Mouse (Mus musculus) splenic B cell, adult 2 months (primary cell): ENCODE data around the gene Rgs13.

ENCODE experiments used
- DNase-seq: peaks from one replicate; pipeline ENCODE4 v3.0.0-alpha.2; 2011; ENCODE audit warnings: low read depth, low spot score
- H3K27me3 ChIP-seq: 2 replicates; pipeline ENCODE4 v1.6.1; 2012; ENCODE audit warnings: mild to moderate bottlenecking, low read length, moderate library complexity, mixed read lengths; ENCODE audit not compliant: control insufficient read depth, poor library complexity, insufficient read depth, severe bottlenecking
- H3K36me3 ChIP-seq: 2 replicates; pipeline ENCODE4 v1.6.1; 2012; ENCODE audit warnings: mild to moderate bottlenecking, low read length, moderate library complexity, mixed read lengths; ENCODE audit not compliant: control insufficient read depth, poor library complexity, insufficient read depth, severe bottlenecking

The Rgs13 gene

GRCm38 (mm10) chr1:144177166-144177565, at the start of gene Rgs13:
TSS of gene Rgs13 (minus strand) at chr1:144177372.
- H3K36me3 ChIP-seq: no peaks in the 10 kb centered on the region
- DNase-seq: no peak

GRCm38 (mm10) chr1:144215230-144215629, 38.1 kb upstream of the Rgs13 start:
- no peak for DNase-seq
- no peaks in the 10 kb centered on the region for H3K36me3 ChIP-seq
- H3K27me3 ChIP-seq: no peaks in the 10 kb centered on the region

More at GRCm38 (mm10) chr1:144177166-144177565, at the start of gene Rgs13:
- H3K27me3 ChIP-seq: no peaks in the 10 kb centered on the region

- DNase-seq: no peak
- no peaks in the 10 kb centered on the region for H3K27me3 ChIP-seq
- H3K36me3 ChIP-seq: no peaks in the 10 kb centered on the region
These were observed 33.7 kb upstream of the Rgs13 start for GRCm38 (mm10) chr1:144210912-144211311.

DNA sequence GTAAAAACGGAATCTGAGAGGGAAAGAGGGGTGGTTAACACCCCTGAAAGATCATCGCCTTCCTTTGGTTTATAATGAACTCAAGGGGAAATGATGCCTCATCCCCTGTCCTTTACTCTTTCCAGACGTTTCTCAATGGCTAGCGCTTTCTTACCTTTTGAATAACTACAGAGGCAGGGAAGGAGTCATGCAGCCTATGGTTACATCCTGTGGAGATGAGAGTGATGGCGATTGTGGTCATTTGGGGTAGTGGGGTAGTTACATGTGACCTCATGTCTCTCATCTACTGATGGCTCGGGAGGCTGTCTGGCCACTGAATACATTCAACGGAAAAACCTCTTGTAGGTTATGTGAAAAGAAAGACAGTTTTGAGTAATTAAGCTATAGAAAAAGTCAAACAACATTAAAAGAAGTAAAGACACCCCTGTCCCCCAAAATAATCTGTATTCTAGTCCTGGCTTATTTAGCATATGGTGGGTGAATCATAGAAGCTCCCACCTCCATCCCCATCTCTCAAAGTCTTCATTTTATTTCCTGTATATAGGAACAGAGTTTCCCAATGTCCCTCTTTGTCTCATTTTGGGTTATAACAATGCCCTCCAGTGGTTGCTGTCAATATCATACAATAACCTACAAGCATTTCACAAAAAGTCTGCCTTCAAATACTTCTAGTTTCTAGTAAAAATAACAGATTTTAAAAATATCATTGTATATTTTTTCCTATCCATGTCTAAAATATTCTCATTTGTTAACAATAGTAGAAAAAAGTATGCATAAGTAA, 29.3 kb upstream of the Rgs13 start:
- no peak for DNase-seq
- H3K27me3 ChIP-seq: no peaks in the 10 kb centered on the region
- no peaks in the 10 kb centered on the region for H3K36me3 ChIP-seq

DNA sequence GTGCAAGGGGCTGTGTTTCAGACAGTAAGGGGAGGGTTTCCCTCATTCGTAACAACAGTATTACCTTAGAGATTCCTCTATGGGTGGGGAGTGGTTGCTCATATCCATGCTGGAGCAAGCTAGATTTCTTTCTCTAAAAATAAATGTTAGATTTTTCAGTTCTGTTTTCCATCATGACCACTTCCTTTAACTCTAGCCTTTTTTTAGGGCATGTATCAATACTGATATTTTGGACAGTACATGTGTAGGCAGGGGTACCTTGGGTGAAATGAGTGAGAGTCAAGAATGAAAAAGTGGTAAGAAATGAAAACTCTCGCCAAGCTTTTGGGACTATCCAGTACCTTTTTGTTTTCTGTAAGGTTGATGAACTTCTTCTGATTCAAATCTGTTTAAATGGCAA, 27.6 kb upstream of the Rgs13 start:
- H3K27me3 ChIP-seq: no peaks in the 10 kb centered on the region
- DNase-seq: peak; percentile 39
- no peaks in the 10 kb centered on the region for H3K36me3 ChIP-seq

- H3K27me3 ChIP-seq: no peaks in the 10 kb centered on the region
- no peaks in the 10 kb centered on the region for H3K36me3 ChIP-seq
- peak; percentile 69 for DNase-seq
These were observed 25.8 kb upstream of the Rgs13 start for GRCm38 (mm10) chr1:144202939-144203338.

DNA sequence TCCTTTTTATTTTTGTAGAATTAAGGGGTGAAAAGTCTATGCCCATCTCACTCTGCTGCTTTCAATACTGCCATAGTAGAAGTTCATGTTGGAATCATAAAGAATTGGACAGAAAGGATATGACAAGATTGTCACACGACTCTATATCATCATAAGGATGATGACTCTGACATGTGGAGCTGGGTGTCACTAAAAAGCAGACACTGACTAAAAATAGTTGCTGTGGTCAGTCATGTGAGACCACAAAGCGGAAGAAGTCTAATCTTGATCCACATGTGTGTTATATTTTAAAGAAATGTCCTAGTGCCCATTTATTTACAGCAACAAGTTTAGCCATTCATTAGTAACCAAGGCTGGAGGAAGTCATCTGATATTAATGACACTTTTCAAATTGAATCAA, 23.3 kb upstream of the Rgs13 start:
- no peaks in the 10 kb centered on the region for H3K27me3 ChIP-seq
- H3K36me3 ChIP-seq: no peaks in the 10 kb centered on the region
- peak; percentile 92 for DNase-seq

DNA sequence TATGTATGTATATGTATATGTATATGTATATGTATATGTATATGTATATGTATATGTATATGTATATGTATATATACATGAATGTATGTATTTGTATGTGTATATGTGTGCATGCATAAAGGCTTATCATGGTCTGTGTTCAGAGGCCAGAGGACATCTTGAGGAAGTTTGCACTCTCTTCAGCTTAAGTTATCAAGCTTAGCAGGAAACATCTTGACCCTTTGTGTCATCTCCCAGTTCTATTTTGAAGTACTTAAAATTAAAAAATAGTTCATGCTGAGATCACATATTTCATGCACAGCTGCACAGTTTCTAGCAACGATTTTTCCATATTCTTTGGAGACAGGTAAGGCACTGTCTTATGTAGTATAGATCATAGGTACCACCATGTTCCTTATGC, 22.4 kb upstream of the Rgs13 start:
- Histone ChIP-seq H3K36me3 (no peaks in the 10 kb centered on the region), H3K27me3 (no peaks in the 10 kb centered on the region)
- no peak for DNase-seq

GRCm38 (mm10) chr1:144197684-144198083, 20.5 kb upstream of the Rgs13 start:
- peak; percentile 83 for DNase-seq
- Histone ChIP-seq H3K27me3 (no peaks in the 10 kb centered on the region), H3K36me3 (no peaks in the 10 kb centered on the region)

GRCm38 (mm10) chr1:144186655-144187396, 9.7 kb upstream of the Rgs13 start:
- no peak for DNase-seq
- Histone ChIP-seq H3K36me3 (no peaks in the 10 kb centered on the region), H3K27me3 (no peaks in the 10 kb centered on the region)

- H3K36me3 ChIP-seq: no peaks in the 10 kb centered on the region
- peak; percentile 80 for DNase-seq
These were observed 8.0 kb upstream of the Rgs13 start for GRCm38 (mm10) chr1:144184955-144185715.

DNA sequence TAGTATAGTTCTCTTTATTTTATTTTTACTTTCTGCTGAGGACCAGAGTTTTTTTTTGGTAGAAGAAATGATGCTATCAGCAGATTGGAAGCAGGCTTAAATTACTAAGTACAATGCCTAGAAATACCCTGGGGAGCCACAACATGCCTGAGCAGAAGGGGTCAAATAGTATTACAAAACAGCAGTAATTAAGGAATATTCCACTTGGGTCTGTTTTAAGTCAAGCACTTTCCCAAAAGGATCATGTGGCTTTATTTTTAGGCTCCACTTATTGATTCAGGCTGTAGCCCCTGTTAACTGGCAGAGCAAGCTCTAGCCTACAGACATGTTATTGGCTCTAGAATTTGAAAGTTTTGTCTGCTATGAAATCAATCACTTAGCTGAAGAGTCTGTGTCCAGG, 6.5 kb upstream of the Rgs13 start:
- H3K27me3 ChIP-seq: no peaks in the 10 kb centered on the region
- DNase-seq: no peak
- H3K36me3 ChIP-seq: no peaks in the 10 kb centered on the region

More at GRCm38 (mm10) chr1:144184955-144185715, 8.0 kb upstream of the Rgs13 start:
- no peaks in the 10 kb centered on the region for H3K27me3 ChIP-seq

GRCm38 (mm10) chr1:144179559-144179958, 2.4 kb upstream of the Rgs13 start:
- DNase-seq: no peak
- Histone ChIP-seq H3K36me3 (no peaks in the 10 kb centered on the region), H3K27me3 (no peaks in the 10 kb centered on the region)

- no peaks in the 10 kb centered on the region for H3K36me3 ChIP-seq
- peak; percentile 85 for DNase-seq
- H3K27me3 ChIP-seq: no peaks in the 10 kb centered on the region
These were observed 1.2 kb upstream of the Rgs13 start for GRCm38 (mm10) chr1:144178281-144178957.
